22 mouse cellular contexts compared by ENCODE assay signal in genomic region chr4:13335810-13336311, GRCm38 (mm10).
DNase-seq lines count a peak whose midpoint lies in the region; ATAC-seq and TF ChIP-seq lines count a peak whose summit lies in the region.
"Had no signal": no experiment of that assay in that cellular context is flagged by ENCODE, and none has a peak within 500 bp of the region (broad histone marks: within the 10 kb centered on the region; RNA-seq: fewer than 3 reads in every experiment).

No protein-coding gene starts in this region.

- no peaks in the 10 kb centered on the region for H3K36me3 ChIP-seq in hindbrain, embryonic 11.5 days (ENCODE audit: control insufficient read depth, insufficient read depth, low read length)
- H3K36me3 ChIP-seq in hindbrain, embryonic 12.5 days, result no peaks in the 10 kb centered on the region
- no peaks in the 10 kb centered on the region for H3K36me3 ChIP-seq in forebrain, embryonic 14.5 days (ENCODE audit: control insufficient read depth, insufficient read depth, low read length)
- H3K36me3 ChIP-seq in midbrain, embryonic 10.5 days, result no peaks in the 10 kb centered on the region
- no peaks in the 10 kb centered on the region for H3K36me3 ChIP-seq in midbrain, postnatal 0 days (ENCODE audit: insufficient read depth, low read length)
- H3K36me3 ChIP-seq: embryonic facial prominence, embryonic 10.5 days; heart, embryonic 12.5 days; limb, embryonic 12.5 days; liver, embryonic 13.5 days; lung, embryonic 15.5 days had no signal

- H3K9me3 ChIP-seq in hindbrain, embryonic 11.5 days (ENCODE audit: control insufficient read depth, low read length), result no peaks in the 10 kb centered on the region
- H3K9me3 ChIP-seq in hindbrain, embryonic 12.5 days (replicated peaks), result no peaks in the 10 kb centered on the region
- no peaks in the 10 kb centered on the region for H3K9me3 ChIP-seq in forebrain, embryonic 14.5 days (replicated peaks; ENCODE audit: control insufficient read depth, low read length)
- no peaks in the 10 kb centered on the region for H3K9me3 ChIP-seq in midbrain, embryonic 10.5 days (replicated peaks)
- no peaks in the 10 kb centered on the region for H3K9me3 ChIP-seq in midbrain, postnatal 0 days (ENCODE audit: low read length)
- H3K9me3 ChIP-seq: embryonic facial prominence, embryonic 10.5 days; heart, embryonic 12.5 days; limb, embryonic 12.5 days; liver, embryonic 13.5 days; lung, embryonic 15.5 days had no signal

- WGBS in hindbrain, embryonic 11.5 days, result 74% methylated on average over 12 of the region's 12 CpGs
- WGBS in hindbrain, embryonic 12.5 days, result 68% methylated on average over 12 of the region's 12 CpGs
- 66% methylated on average over 12 of the region's 12 CpGs for WGBS in forebrain, embryonic 14.5 days
- WGBS in midbrain, embryonic 10.5 days, result 71% methylated on average over 12 of the region's 12 CpGs
- WGBS in midbrain, postnatal 0 days, result 32% methylated on average over 12 of the region's 12 CpGs

- H3K4me2 ChIP-seq in hindbrain, embryonic 11.5 days (replicated peaks; ENCODE audit: low read depth, low read length), result no peak overlapping the region
- H3K4me2 ChIP-seq in hindbrain, embryonic 12.5 days (replicated peaks), result no peak overlapping the region
- peak overlapping the region; percentile 20; the same call in 1 of the 2 replicates for H3K4me2 ChIP-seq in forebrain, embryonic 14.5 days (ENCODE audit: low read length)
- H3K4me2 ChIP-seq in midbrain, postnatal 0 days (ENCODE audit: low read depth, low read length, poor library complexity, severe bottlenecking), result peak overlapping the region; percentile 36
- H3K4me2 ChIP-seq: heart, embryonic 12.5 days; limb, embryonic 12.5 days; liver, embryonic 13.5 days; lung, embryonic 15.5 days had no signal

- 0 out of 2 replicates have a peak, but pooled peaks have one; percentile 39 for ATAC-seq in hindbrain, embryonic 11.5 days (ENCODE audit: low FRiP score)
- no peak for ATAC-seq in hindbrain, embryonic 12.5 days (ENCODE audit: low FRiP score)
- peak; percentile 27; the same call in 1 of the 2 replicates for ATAC-seq in forebrain, embryonic 14.5 days
- ATAC-seq in midbrain, postnatal 0 days (ENCODE audit: low FRiP score), result peak; percentile 65; the same call in 1 of the 2 replicates
- ATAC-seq: inflammation-experienced regulatory T-cells, adult 6 months had no signal

- H3K4me1 ChIP-seq in hindbrain, embryonic 11.5 days (replicated peaks; ENCODE audit: control insufficient read depth, insufficient read depth, low read length), result no peaks in the 10 kb centered on the region
- peaks cover 20% of the 10 kb centered on the region for H3K4me1 ChIP-seq in hindbrain, embryonic 12.5 days
- peaks cover 22% of the 10 kb centered on the region for H3K4me1 ChIP-seq in forebrain, embryonic 14.5 days (ENCODE audit: control insufficient read depth, insufficient read depth, low read length)
- H3K4me1 ChIP-seq in midbrain, embryonic 10.5 days, result peaks cover 49% of the 10 kb centered on the region
- peaks cover 4% of the 10 kb centered on the region; the same call in 1 of the 2 replicates for H3K4me1 ChIP-seq in midbrain, postnatal 0 days (ENCODE audit: insufficient read depth, low read length)
- H3K4me1 ChIP-seq: liver, embryonic 13.5 days; lung, embryonic 15.5 days had no signal

- no peak overlapping the region for H3K4me3 ChIP-seq in hindbrain, embryonic 11.5 days (ENCODE audit: low read depth, low read length)
- H3K4me3 ChIP-seq in hindbrain, embryonic 12.5 days, result no peak overlapping the region
- H3K4me3 ChIP-seq in forebrain, embryonic 14.5 days (ENCODE audit: low read depth, low read length), result no peak overlapping the region
- H3K4me3 ChIP-seq in midbrain, embryonic 10.5 days, result peak overlapping the region; percentile 1; the same call in 1 of the 2 replicates
- H3K4me3 ChIP-seq in midbrain, postnatal 0 days (ENCODE audit: low read depth, low read length), result no peak overlapping the region
- H3K4me3 ChIP-seq: embryonic facial prominence, embryonic 10.5 days; heart, embryonic 12.5 days; limb, embryonic 12.5 days; liver, embryonic 13.5 days; lung, embryonic 15.5 days had no signal

- no peak for TF ChIP-seq CTCF in midbrain, postnatal 0 days (IDR thresholded peaks at IDR 0.05)

- H3K27me3 ChIP-seq in hindbrain, embryonic 11.5 days (ENCODE audit: control insufficient read depth, insufficient read depth, low read length), result no peaks in the 10 kb centered on the region
- no peaks in the 10 kb centered on the region for H3K27me3 ChIP-seq in hindbrain, embryonic 12.5 days
- H3K27me3 ChIP-seq in forebrain, embryonic 14.5 days (replicated peaks; ENCODE audit: control insufficient read depth, insufficient read depth, low read length), result no peaks in the 10 kb centered on the region
- no peaks in the 10 kb centered on the region for H3K27me3 ChIP-seq in midbrain, embryonic 10.5 days (ENCODE audit: low read depth, poor library complexity, severe bottlenecking)
- no peaks in the 10 kb centered on the region for H3K27me3 ChIP-seq in midbrain, postnatal 0 days (ENCODE audit: insufficient read depth, low read length)
- H3K27me3 ChIP-seq: heart, embryonic 12.5 days; limb, embryonic 12.5 days; liver, embryonic 13.5 days; lung, embryonic 15.5 days had no signal

- no peak overlapping the region for H3K9ac ChIP-seq in hindbrain, embryonic 11.5 days (ENCODE audit: low read depth, low read length)
- H3K9ac ChIP-seq in hindbrain, embryonic 12.5 days, result no peak overlapping the region
- H3K9ac ChIP-seq in forebrain, embryonic 14.5 days (ENCODE audit: low read length), result no peak overlapping the region
- no peak overlapping the region for H3K9ac ChIP-seq in midbrain, postnatal 0 days (replicated peaks; ENCODE audit: low read length, poor library complexity, severe bottlenecking)
- H3K9ac ChIP-seq: heart, embryonic 12.5 days; limb, embryonic 12.5 days; liver, embryonic 13.5 days; lung, embryonic 15.5 days had no signal

- no peak overlapping the region for H3K27ac ChIP-seq in hindbrain, embryonic 11.5 days (ENCODE audit: low read depth, low read length)
- no peak overlapping the region for H3K27ac ChIP-seq in hindbrain, embryonic 12.5 days
- no peak overlapping the region for H3K27ac ChIP-seq in forebrain, embryonic 14.5 days (ENCODE audit: low read depth, low read length)
- H3K27ac ChIP-seq in midbrain, embryonic 10.5 days (replicated peaks), result peak overlapping the region; percentile 75
- no peak overlapping the region for H3K27ac ChIP-seq in midbrain, postnatal 0 days (ENCODE audit: low read depth, low read length)
- H3K27ac ChIP-seq: embryonic facial prominence, embryonic 10.5 days; limb, embryonic 12.5 days; liver, embryonic 13.5 days; lung, embryonic 15.5 days; macrophage had no signal

- DNase-seq in hindbrain, embryonic 11.5 days (ENCODE audit: low spot score), result no peak
- no peak for DNase-seq in forebrain, embryonic 14.5 days (ENCODE audit: low spot score)
- no peak for DNase-seq in midbrain, embryonic 10.5 days (ENCODE audit: low spot score)
- DNase-seq in midbrain, postnatal 0 days (ENCODE audit: low spot score), result no peak
- no peak for DNase-seq in urinary bladder, adult 2 months (ENCODE audit: low spot score)
- no peak for DNase-seq in frontal cortex, postnatal 14 days (ENCODE audit: low spot score in 2 of 2)
- DNase-seq: B cell, adult 2 months; cerebellum, adult 18-20 months; cerebellum, postnatal 36 days; heart, adult 11 months; kidney, adult 8-10 months; kidney, postnatal 4 days; liver, embryonic 13.5 days; right cerebral cortex, adult 18-20 months; thymus, postnatal 36 days had no signal

Comparison
In these comparisons a context has a peak if more than half of its experiments do, and no peak if none do; other contexts are left out.
1. H3K4me2 ChIP-seq: peak in forebrain, embryonic 14.5 days (single experiment) and midbrain, postnatal 0 days (single experiment); none in hindbrain, embryonic 11.5 days (single experiment) and hindbrain, embryonic 12.5 days (single experiment).